Mouse (Mus musculus) heart, adult 2 months (tissue): ENCODE data around the gene Ap1g1. TPM values are rescaled to one million over a fixed set of nuclear protein-coding genes. Genes with fewer than 3 reads are reported as not detected.

Experiments
- DNase-seq, 2 experiments: peaks; one replicate each; pipeline ENCODE4 v3.0.0; 2021
- H3K27ac ChIP-seq: fragments of 200-600 bp; 2 replicates; pipeline ENCODE4 v1.8.1; 2022
- H3K27me3 ChIP-seq: fragments of 200-500 bp; 2 replicates; pipeline ENCODE4 v1.6.1; 2012; ENCODE audit warnings: mild to moderate bottlenecking, low read length, inconsistent platforms, mixed read lengths; ENCODE audit not compliant: control insufficient read depth, insufficient read depth
- H3K36me3 ChIP-seq: fragments of 200-500 bp; 2 replicates; pipeline ENCODE4 v1.6.1; 2012; ENCODE audit warnings: low read length, inconsistent platforms; ENCODE audit not compliant: control insufficient read depth, insufficient read depth
- H3K4me1 ChIP-seq: fragments of 200-500 bp; 2 replicates; pipeline ENCODE4 v1.6.1; 2011; ENCODE audit warnings: low read length; ENCODE audit not compliant: control insufficient read depth, insufficient read depth
- H3K4me3 ChIP-seq: fragments of 200-600 bp; 2 replicates; pipeline ENCODE4 v1.8.1; 2022
- H3K79me2 ChIP-seq: fragments of 200-500 bp; replicated peaks from 2 replicates; pipeline ENCODE4 v1.6.1; 2012; ENCODE audit warnings: mild to moderate bottlenecking, inconsistent platforms, low read length, moderate library complexity, mixed read lengths; ENCODE audit not compliant: control insufficient read depth, insufficient read depth
- H3K9ac ChIP-seq: fragments of 200-500 bp; 2 replicates; pipeline ENCODE4 v1.6.1; 2012; ENCODE audit warnings: low read depth, mild to moderate bottlenecking, control low read depth, inconsistent platforms, low read length, mixed read lengths
- CTCF ChIP-seq: fragments of 200-600 bp; IDR thresholded peaks from 2 replicates; pipeline ENCODE4 v1.8.1; 2022; ENCODE audit warnings: antibody characterized with exemption, mild to moderate bottlenecking, moderate library complexity
- EP300 ChIP-seq: fragments of 200-500 bp; IDR thresholded peaks from 2 replicates; pipeline ENCODE4 v1.6.1; 2011; ENCODE audit warnings: low read depth, low read length, control low read depth; ENCODE audit not compliant: insufficient read depth
- POLR2A ChIP-seq: fragments of 200-500 bp; IDR thresholded peaks from 2 replicates; pipeline ENCODE4 v1.6.1; 2011; ENCODE audit warnings: mild to moderate bottlenecking, low read depth, low read length, control low read depth; ENCODE audit not compliant: insufficient read depth
- WGBS: fragments of 180-500 bp; shearing (Covaris S2); methylation state at CpG from one replicate; pipeline ENCODE4 v1.1.7; 2018; 5-methylcytosine and 5-hydroxymethylcytosine counted together
- intact Hi-C: fragments of 180-260 bp; cut with DNase I; formaldehyde crosslinking; loops from one replicate; pipeline ENCODE4 v1.15.1; 2025
- polyA plus RNA-seq: library from polyadenylated mRNA; depleted of rRNA; stranded (reverse); fragments of >200 nt; gene quantifications from 2 replicates; pipeline ENCODE4 v1.2.3, GENCODE M21; 2012
- total RNA-seq, 2 experiments: library from RNA; stranded (reverse); gene quantifications; 2 replicates each; pipeline ENCODE4 v1.2.3; 2021

The Ap1g1 gene
- total and polyA plus RNA-seq, 3 experiments = 20.4 to 39.0 (median 38.3) TPM

DNA sequence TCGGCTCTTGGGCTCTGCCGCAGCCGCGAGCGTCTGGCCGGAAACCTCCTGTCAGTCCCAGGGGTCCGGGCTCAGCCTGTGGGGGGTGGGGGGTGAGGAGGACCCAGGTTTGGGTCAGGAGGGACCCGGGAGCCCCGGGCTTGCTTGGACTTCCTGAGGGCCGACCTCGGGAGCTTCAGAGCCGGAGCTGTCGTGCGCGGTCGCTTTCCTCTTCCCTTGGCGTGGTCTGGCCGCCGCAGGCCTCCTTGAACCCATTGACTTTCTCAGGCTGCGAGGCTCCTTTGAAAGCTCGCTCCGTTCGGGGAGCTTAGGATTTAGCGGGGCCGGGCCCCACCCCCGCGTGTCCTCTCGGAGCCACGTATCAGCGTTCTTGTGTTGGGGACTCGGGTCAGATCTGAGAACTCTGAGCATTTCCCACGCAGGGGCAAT is 653 bp downstream of the Ap1g1 start:
- Histone ChIP-seq H3K36me3 (peaks cover 11% of the 10 kb centered on the region; the same call in 1 of the 2 replicates), H3K79me2 (peaks cover 2% of the 10 kb centered on the region), H3K27ac (peak overlapping the region; percentile 99), H3K4me1 (peaks cover 6% of the 10 kb centered on the region), H3K4me3 (peak overlapping the region; percentile 90), H3K9ac (peak overlapping the region; percentile 97), H3K27me3 (no peaks in the 10 kb centered on the region)
- intact Hi-C loops = loop anchor here (1.0 to 5.0 kb wide), 3 partner anchors 86 to 212 kb away; partner anchors contain the start of genes Dhx38, Ist1, Phlpp2 and Txnl4b
- WGBS = 0% methylated on average over 32 of the region's 32 CpGs
- no peak for DNase-seq
- TF ChIP-seq CTCF = no peak
- TF ChIP-seq EP300 = no peak
- TF ChIP-seq POLR2A = no peak

DNA sequence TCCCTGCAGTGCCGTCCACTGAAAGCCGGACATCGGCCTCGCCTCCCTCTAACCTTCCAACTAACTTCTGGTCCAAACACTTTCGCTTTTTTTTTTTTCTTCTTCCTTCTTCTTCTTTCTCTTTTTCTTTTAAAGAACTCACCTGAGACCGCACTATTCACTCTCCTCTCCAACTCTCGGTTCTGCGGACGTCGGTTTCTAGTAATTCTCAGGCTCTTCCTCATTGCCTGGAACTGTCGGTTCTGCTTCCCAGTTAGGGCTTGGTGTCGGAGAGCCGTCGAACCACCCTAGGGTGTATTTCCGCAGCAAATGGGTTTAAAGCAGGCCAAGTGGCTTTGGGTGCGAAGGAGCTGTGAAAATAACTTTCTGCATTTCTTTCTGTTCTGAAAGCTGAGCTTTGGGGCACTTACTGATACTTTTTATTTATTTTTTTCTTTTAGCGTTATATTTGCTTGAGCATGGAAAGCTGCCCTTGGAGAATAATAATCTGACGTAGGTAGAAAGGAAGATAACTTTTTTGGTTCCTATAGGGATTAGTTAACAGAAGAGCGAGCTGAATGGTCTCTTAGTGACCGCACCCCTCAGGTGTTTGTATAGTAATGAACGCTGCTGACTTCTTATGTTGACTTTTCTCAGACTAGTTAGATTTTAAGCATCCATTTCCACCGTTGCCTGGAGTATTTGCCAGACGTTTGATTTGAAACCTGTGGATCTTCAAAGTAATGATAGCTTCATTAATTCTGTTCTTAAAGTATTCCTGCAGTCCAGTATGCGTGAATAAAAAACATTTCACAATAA is 1.3 kb downstream of the Ap1g1 start:
- H3K27me3 ChIP-seq = no peaks in the 10 kb centered on the region
- TF ChIP-seq CTCF (no peak), POLR2A (no peak), EP300 (no peak)
- peak overlapping the region; percentile 99 for H3K27ac ChIP-seq
- H3K79me2 ChIP-seq = peaks cover 2% of the 10 kb centered on the region
- H3K9ac ChIP-seq = peak overlapping the region; percentile 97
- H3K4me3 ChIP-seq = peak overlapping the region; percentile 90
- WGBS = 10% methylated on average over 24 of the region's 24 CpGs
- H3K36me3 ChIP-seq = peaks cover 13% of the 10 kb centered on the region; the same call in 1 of the 2 replicates
- intact Hi-C loops = loop anchor here (5.0 kb wide), 4 partner anchors 38 to 212 kb away; partner anchors contain the start of genes Dhodh, Dhx38, Phlpp2 and Txnl4b
- no peak for DNase-seq
- H3K4me1 ChIP-seq = peaks cover 8% of the 10 kb centered on the region

DNA sequence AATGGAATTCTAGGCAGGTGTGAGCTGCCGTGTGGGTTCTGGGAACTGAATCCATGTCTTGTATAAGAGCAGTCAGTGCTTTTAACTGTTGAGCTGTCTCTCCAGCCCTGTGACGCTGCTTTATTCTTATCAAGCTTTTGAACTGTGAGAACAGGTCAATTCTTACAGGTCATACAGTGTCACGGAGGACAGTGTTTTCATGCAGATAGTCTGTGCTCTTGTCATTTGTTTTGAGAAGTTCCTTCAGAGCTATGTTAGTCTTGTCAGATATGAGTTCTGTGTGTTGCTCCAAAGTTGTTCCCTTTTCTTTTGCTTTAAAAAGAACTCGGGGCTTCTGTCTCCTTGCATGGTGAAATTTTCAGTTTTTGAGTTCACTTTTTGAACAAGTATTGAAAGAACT is 2.2 kb downstream of the Ap1g1 start:
- TF ChIP-seq CTCF = no peak
- no peak for TF ChIP-seq EP300
- TF ChIP-seq POLR2A = no peak
- H3K79me2 ChIP-seq = peaks cover 2% of the 10 kb centered on the region
- H3K4me1 ChIP-seq = peaks cover 8% of the 10 kb centered on the region
- WGBS = 29% methylated on average over 4 of the region's 4 CpGs
- intact Hi-C loops = loop anchor here (5.0 kb wide), 2 partner anchors 37 to 173 kb away; partner anchors contain the start of gene Dhodh
- H3K27ac ChIP-seq = no peak overlapping the region
- H3K4me3 ChIP-seq = no peak overlapping the region
- H3K9ac ChIP-seq = peak overlapping the region; percentile 42; the same call in 1 of the 2 replicates
- H3K36me3 ChIP-seq = peaks cover 13% of the 10 kb centered on the region; the same call in 1 of the 2 replicates
- no peaks in the 10 kb centered on the region for H3K27me3 ChIP-seq
- DNase-seq = no peak

DNA sequence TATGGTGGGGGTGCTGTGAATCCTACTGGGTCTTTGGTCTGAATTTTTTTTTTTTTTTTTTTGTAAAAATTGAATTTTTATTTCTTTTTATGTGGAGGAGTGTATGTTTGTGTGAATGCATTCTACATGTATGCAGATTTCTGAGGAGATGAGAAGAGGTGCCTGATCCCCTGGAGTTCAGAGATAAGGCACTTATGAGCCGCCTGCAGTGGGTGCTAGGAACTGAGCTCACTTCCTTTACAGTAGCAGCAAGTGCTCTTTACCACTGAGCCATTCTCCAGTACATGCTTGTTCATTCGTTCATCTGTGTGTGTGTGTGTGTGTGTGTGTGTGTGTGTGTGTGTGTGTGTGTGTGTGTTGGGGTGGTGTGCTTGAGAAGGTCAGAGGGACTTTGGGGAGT is 12.6 kb downstream of the Ap1g1 start:
- Histone ChIP-seq H3K4me1 (peaks cover 6% of the 10 kb centered on the region), H3K9ac (no peak overlapping the region), H3K79me2 (peaks cover 9% of the 10 kb centered on the region), H3K27me3 (no peaks in the 10 kb centered on the region), H3K27ac (no peak overlapping the region), H3K4me3 (no peak overlapping the region), H3K36me3 (peaks cover 13% of the 10 kb centered on the region)
- WGBS = 79% methylated on average over 2 of the region's 2 CpGs
- no peak for DNase-seq
- intact Hi-C loops = no loop called here
- no peak for TF ChIP-seq POLR2A
- no peak for TF ChIP-seq CTCF
- TF ChIP-seq EP300 = no peak

DNA sequence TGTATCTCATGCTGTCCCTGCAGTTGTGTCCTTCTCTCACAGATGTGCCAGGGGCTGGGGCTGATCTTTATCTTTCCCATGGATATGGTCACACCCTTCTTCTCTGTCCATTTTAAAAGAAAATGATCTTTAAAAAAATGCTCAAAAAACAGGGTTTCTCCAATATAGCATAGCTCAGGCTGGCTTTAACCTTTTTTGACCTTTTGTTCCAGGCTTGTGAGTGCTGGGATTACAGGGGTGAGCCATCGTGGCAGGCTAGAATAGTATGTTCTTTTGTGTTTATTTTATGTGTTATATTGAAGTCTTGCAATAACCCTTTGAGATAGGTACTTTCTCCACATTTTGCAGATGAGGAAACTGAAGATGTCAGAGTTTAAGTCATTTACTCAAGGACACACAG is 16.8 kb downstream of the Ap1g1 start:
- intact Hi-C loops = no loop called here
- peaks cover 9% of the 10 kb centered on the region for H3K79me2 ChIP-seq
- H3K36me3 ChIP-seq = peaks cover 23% of the 10 kb centered on the region
- H3K4me1 ChIP-seq = peaks cover 10% of the 10 kb centered on the region
- no peaks in the 10 kb centered on the region for H3K27me3 ChIP-seq
- H3K4me3 ChIP-seq = no peak overlapping the region
- peak overlapping the region; percentile 12; the same call in 1 of the 2 replicates for H3K27ac ChIP-seq
- WGBS = 10% methylated on average over 1 of the region's 1 CpGs
- no peak for DNase-seq
- TF ChIP-seq EP300 (no peak), CTCF (no peak), POLR2A (no peak)
- no peak overlapping the region for H3K9ac ChIP-seq

DNA sequence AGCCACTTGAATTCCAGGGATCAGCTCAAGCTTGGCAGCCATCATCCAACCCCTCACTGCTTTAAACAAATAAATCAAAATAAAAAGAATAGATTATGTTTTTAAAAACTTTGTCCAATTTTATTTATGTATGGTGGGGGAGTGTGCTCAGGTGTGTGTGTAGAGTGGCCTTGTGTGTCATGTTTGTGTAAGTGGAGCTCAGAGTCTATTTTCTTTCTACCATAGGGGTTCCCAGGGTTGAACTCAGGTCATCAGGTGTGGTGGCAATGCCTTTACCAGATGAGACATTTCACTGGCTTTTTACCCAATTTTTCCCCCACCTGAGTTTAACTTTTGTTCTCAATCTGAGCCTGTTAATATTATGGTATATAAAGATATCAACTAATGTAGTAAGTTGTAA is 20.4 kb downstream of the Ap1g1 start:
- Histone ChIP-seq H3K27ac (no peak overlapping the region), H3K79me2 (peaks cover 11% of the 10 kb centered on the region), H3K4me1 (peaks cover 11% of the 10 kb centered on the region), H3K4me3 (no peak overlapping the region), H3K36me3 (peaks cover 26% of the 10 kb centered on the region), H3K27me3 (no peaks in the 10 kb centered on the region), H3K9ac (no peak overlapping the region)
- intact Hi-C loops = no loop called here
- TF ChIP-seq EP300 = no peak
- TF ChIP-seq POLR2A = no peak
- no peak for TF ChIP-seq CTCF
- DNase-seq = no peak
